Comparison of ENCODE assay signal across 10 mouse cellular contexts in the genomic region with DNA sequence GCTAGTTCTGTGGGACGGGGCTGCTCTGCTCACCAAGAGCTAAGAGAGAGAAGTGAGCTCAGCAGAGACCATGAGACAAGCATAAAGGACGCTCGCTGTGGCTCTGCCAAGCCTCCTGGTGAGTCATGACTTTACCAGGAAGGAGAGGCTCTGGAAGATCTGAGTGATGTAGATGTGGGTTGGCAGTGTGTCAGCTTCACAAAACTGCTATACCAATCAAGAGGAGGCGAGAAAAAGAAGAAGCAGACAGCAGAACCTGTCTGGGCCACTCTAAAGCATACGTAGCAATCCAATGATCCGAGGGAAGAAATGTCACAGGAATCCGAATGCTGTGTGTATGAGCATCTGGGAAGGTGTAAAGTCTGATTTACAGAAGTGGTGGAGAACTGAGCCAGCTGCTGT. TPM values are rescaled to one million over a fixed set of nuclear protein-coding genes. Genes with fewer than 3 reads are reported as not detected.
DNase-seq lines count a peak whose midpoint lies in the region; ATAC-seq lines count a peak whose summit lies in the region.
"Had no signal": no experiment of that assay in that cellular context is flagged by ENCODE, and none has a peak within 500 bp of the region (broad histone marks: within the 10 kb centered on the region; RNA-seq: fewer than 3 reads in every experiment).

No protein-coding gene starts in this region.

- no peak overlapping the region for H3K27ac ChIP-seq in hindbrain, embryonic 15.5 days (replicated peaks)
- H3K27ac ChIP-seq in hindbrain, embryonic 12.5 days = no peak overlapping the region
- peak overlapping the region; percentile 45; the same call in 1 of the 2 replicates for H3K27ac ChIP-seq in heart, embryonic 15.5 days
- no peak overlapping the region for H3K27ac ChIP-seq in kidney, embryonic 15.5 days
- H3K27ac ChIP-seq: heart, adult 2 months had no signal

- no peak overlapping the region for H3K4me3 ChIP-seq in hindbrain, embryonic 15.5 days
- no peak overlapping the region for H3K4me3 ChIP-seq in hindbrain, embryonic 12.5 days
- H3K4me3 ChIP-seq in heart, embryonic 15.5 days = no peak overlapping the region
- no peak overlapping the region for H3K4me3 ChIP-seq in kidney, embryonic 15.5 days (replicated peaks)
- H3K4me3 ChIP-seq: heart, adult 2 months had no signal

- no peak overlapping the region for H3K9ac ChIP-seq in hindbrain, embryonic 15.5 days
- no peak overlapping the region for H3K9ac ChIP-seq in hindbrain, embryonic 12.5 days
- no peak overlapping the region for H3K9ac ChIP-seq in heart, embryonic 15.5 days
- H3K9ac ChIP-seq in kidney, embryonic 15.5 days = no peak overlapping the region

- H3K4me1 ChIP-seq in hindbrain, embryonic 15.5 days (replicated peaks) = peaks cover 5% of the 10 kb centered on the region; the same call in 1 of the 2 replicates
- peaks cover 20% of the 10 kb centered on the region for H3K4me1 ChIP-seq in hindbrain, embryonic 12.5 days
- peaks cover 10% of the 10 kb centered on the region for H3K4me1 ChIP-seq in heart, embryonic 15.5 days (replicated peaks)
- H3K4me1 ChIP-seq in kidney, embryonic 15.5 days = no peaks in the 10 kb centered on the region

- 53% methylated on average over 7 of the region's 7 CpGs for WGBS in hindbrain, embryonic 15.5 days
- 48% methylated on average over 7 of the region's 7 CpGs for WGBS in hindbrain, embryonic 12.5 days
- 40% methylated on average over 7 of the region's 7 CpGs for WGBS in heart, embryonic 15.5 days
- 67% methylated on average over 7 of the region's 7 CpGs for WGBS in kidney, embryonic 15.5 days

- DNase-seq in adrenal gland, postnatal 10 days = peak; percentile 61
- peak; percentile 62 for DNase-seq in lung, postnatal 10 days
- DNase-seq in cerebellum, adult 9-10 months = no peak
- DNase-seq in kidney, adult 18-20 months = no peak

- ATAC-seq in hindbrain, embryonic 15.5 days (ENCODE audit: low FRiP score, low read depth) = 0 out of 2 replicates have a peak, but pooled peaks have one; percentile 15
- ATAC-seq in hindbrain, embryonic 12.5 days (ENCODE audit: low FRiP score) = no peak
- no peak for ATAC-seq in heart, embryonic 15.5 days (replicated peaks; ENCODE audit: insufficient number of reproducible peaks, insufficient read depth, low FRiP score, low read depth)
- ATAC-seq in kidney, embryonic 15.5 days (replicated peaks; ENCODE audit: low FRiP score) = no peak

- no peaks in the 10 kb centered on the region for H3K9me3 ChIP-seq in hindbrain, embryonic 15.5 days
- no peaks in the 10 kb centered on the region for H3K9me3 ChIP-seq in hindbrain, embryonic 12.5 days (replicated peaks)
- H3K9me3 ChIP-seq in heart, embryonic 15.5 days (replicated peaks) = no peaks in the 10 kb centered on the region
- H3K9me3 ChIP-seq in kidney, embryonic 15.5 days (replicated peaks) = no peaks in the 10 kb centered on the region

- H3K36me3 ChIP-seq in hindbrain, embryonic 15.5 days = no peaks in the 10 kb centered on the region
- H3K36me3 ChIP-seq in hindbrain, embryonic 12.5 days = no peaks in the 10 kb centered on the region
- no peaks in the 10 kb centered on the region for H3K36me3 ChIP-seq in heart, embryonic 15.5 days
- H3K36me3 ChIP-seq in kidney, embryonic 15.5 days = no peaks in the 10 kb centered on the region

- H3K27me3 ChIP-seq in hindbrain, embryonic 15.5 days = no peaks in the 10 kb centered on the region
- H3K27me3 ChIP-seq in hindbrain, embryonic 12.5 days = no peaks in the 10 kb centered on the region
- H3K27me3 ChIP-seq in heart, embryonic 15.5 days = no peaks in the 10 kb centered on the region
- H3K27me3 ChIP-seq in kidney, embryonic 15.5 days = no peaks in the 10 kb centered on the region

- no peak overlapping the region for H3K4me2 ChIP-seq in hindbrain, embryonic 15.5 days
- H3K4me2 ChIP-seq in hindbrain, embryonic 12.5 days (replicated peaks) = no peak overlapping the region
- H3K4me2 ChIP-seq in heart, embryonic 15.5 days = no peak overlapping the region
- no peak overlapping the region for H3K4me2 ChIP-seq in kidney, embryonic 15.5 days

RNA-seq across cellular contexts. Expression of gene Fam50b, which starts 19.2 kb away (rescaled TPM):
- not detected in 2 replicates for polyA plus RNA-seq in hindbrain, embryonic 15.5 days (2015; fragmentation: Nextera tagmentation; extraction: Ambion mirVana)
- polyA plus RNA-seq in hindbrain, embryonic 12.5 days (2016; fragmentation: Nextera tagmentation; extraction: Ambion mirVana) = 0.17 TPM in 1 of 2 replicates, not detected in the other
- not detected for total RNA-seq in adrenal gland, postnatal 10 days (2021)
- not detected in 2 replicates for polyA plus RNA-seq in heart, embryonic 15.5 days (2015; fragmentation: Nextera tagmentation; extraction: Ambion mirVana)
- not detected in 2 replicates for polyA plus RNA-seq in kidney, embryonic 15.5 days (2015; fragmentation: Nextera tagmentation; extraction: Ambion mirVana)
- total RNA-seq: heart, adult 2 months had no signal
- polyA plus RNA-seq: heart, adult 2 months; neural tube, embryonic 14.5 days had no signal

Comparison
In these comparisons a context has a peak if more than half of its experiments do, and no peak if none do; other contexts are left out.
1. DNase-seq: peak in adrenal gland, postnatal 10 days (single experiment) and lung, postnatal 10 days (single experiment); none in cerebellum, adult 9-10 months (single experiment) and kidney, adult 18-20 months (single experiment).